Mouse (Mus musculus): ENCODE results near the gene Mbl1. TPM values are rescaled to one million over a fixed set of nuclear protein-coding genes. Genes with fewer than 3 reads are reported as not detected.

The Mbl1 gene
- polyA plus RNA-seq (2021): not detected

DNA sequence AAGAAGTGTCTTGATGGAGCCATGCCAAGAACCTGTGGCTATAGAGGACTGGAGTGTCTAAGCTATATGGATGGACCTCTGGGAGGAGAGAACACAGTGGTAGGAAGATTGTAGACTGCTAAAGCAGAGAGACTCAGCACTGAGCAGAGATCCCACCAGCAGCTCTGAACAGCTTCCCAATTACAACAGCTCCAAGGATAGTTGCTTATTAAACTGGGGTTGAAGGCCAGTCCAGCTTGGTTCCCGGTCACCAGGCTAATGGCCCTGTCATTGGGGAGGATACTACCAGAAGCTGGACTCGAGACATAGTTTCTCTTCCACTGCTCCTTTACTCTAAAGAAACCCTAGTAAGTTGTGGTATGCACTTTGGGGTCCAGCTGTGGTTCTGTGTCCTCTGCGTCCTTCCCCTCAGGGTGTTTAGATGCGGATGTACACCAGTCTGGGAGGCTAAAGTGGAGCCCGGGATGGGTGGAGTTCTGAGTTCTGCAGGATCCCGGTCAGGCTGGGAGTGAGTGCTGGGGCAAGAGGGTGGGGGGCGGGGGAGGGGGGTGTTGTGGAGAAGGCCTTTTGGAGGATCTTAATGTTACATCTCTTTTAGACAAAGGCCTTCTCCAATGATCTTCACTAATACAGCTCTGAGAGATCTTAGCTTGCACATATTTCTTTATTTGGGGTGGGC is at the start of gene Mbl1:
Gene Mbl1, plus strand, starts transcription at position 239 of the 679 bp plus-strand sequence.
- in situ Hi-C loops (cut with MboI; ENCODE audit: low pct_unique_long_range_greater_than_20kb): no loop called here
- no peak for TF ChIP-seq CTCF (IDR thresholded peaks at IDR 0.05)
- H3K27me3 ChIP-seq: peaks cover 44% of the 10 kb centered on the region
- ChIA-PET CTCF (no interaction called here), POLR2A (interaction anchor here (0.5 kb wide), 1 partner anchor 11 kb away, joined by 5 read pairs; no protein-coding TSS in a partner anchor)
- ATAC-seq (no peak), DNase-seq (ENCODE audit: low read depth, low spot score) (no peak)

DNA sequence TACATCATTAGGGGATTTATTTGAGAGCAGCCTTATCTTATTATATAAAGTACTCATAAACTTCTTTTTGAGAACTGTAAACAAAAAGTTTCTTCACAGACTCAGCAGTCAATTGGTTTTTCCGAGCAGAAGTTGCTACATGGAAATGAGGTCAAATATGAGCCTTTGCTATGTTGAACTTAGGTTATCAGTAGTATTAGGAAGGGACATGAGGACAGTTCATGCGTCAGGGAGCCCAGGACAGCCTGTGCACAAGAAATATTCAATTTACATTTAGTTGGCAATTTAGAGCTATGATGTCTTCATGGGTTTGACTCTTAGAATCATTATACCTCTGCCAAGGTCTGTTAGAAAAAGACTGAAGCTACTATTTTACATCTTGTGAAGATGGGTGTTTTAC is 49.0 kb upstream of the Mbl1 start:
- ChIA-PET CTCF (interaction anchor here (0.7 to 1.8 kb wide), 3 partner anchors 8 to 1484 kb away, joined by 3 to 5 read pairs (median 3); no protein-coding TSS in a partner anchor), POLR2A (no interaction called here)
- TF ChIP-seq CTCF (IDR thresholded peaks at IDR 0.05): no peak
- ATAC-seq (no peak), DNase-seq (ENCODE audit: low read depth, low spot score) (no peak)
- peaks cover 39% of the 10 kb centered on the region for H3K27me3 ChIP-seq
- in situ Hi-C loops (cut with MboI; ENCODE audit: low pct_unique_long_range_greater_than_20kb): no loop called here

DNA sequence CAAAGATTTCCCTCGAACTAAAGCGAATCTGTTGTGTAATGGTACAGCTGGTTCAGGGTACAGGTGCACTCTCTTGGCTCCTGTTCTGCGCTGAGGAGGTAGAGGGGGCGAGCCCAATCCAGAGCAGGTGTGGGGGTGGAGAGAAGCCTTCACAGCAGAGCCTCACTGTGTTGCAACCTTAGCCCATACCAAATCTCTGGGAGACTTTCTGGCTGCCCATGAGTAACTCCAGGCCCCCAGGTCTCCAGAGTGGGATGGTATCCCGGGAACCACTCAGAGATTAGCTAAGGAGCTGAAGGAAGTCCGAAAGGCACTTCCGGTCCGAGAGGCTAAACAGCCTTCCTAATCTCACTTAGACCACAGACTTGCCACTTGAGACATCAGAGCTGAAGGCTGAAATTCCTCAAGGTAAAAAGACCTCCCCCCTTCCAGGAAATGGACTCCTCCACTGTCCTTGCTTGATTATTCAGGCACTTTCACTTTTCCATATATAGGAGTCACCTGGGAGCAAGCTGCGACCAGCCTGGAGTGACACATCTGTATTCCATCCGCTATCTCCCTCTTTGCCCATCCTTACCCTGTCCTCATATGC is 46.3 kb upstream of the Mbl1 start, which contains the start of gene Mat1a:
Gene Mat1a, plus strand, starts transcription at position 183 of the 592 bp plus-strand sequence.
- in situ Hi-C loops (cut with MboI; ENCODE audit: low pct_unique_long_range_greater_than_20kb): no loop called here
- H3K27me3 ChIP-seq: peaks cover 57% of the 10 kb centered on the region
- no peak for DNase-seq (ENCODE audit: low read depth, low spot score)
- no peak for ATAC-seq
- ChIA-PET POLR2A (interaction anchor here (0.6 kb wide), 1 partner anchor 420 kb away, joined by 4 read pairs; no protein-coding TSS in a partner anchor), CTCF (interaction anchor here (2.4 kb wide), 1 partner anchor 11 kb away, joined by 7 read pairs; no protein-coding TSS in a partner anchor)
- TF ChIP-seq CTCF (IDR thresholded peaks at IDR 0.05): no peak

DNA sequence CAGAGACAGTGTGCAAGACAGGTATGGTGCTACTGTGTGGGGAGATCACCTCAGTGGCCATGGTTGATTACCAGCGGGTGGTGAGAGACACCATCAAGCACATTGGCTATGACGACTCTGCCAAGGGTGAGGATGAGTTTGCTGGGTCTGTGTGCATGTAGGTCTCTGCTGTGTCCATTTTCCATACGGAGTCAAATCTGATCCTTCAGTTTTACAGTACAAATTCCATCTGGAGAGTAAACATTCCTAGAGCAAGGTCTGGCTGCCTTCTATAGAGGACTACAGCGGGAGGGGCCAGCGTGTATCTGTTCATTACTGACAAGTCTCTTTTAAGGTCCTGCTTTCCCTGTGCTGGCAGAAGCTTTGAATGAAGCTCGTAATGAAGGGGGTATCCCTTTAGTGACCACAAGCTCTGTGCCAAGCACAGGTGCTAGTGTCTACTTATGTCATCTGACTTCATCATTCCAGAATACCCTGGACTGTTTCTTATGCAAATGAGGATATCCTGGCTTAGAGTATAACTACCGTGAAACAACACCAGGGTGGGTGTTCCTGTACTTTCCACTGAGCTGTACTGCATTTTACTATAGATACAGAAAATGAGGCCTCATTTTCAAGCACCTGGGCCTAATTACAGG is 40.1 kb upstream of the Mbl1 start:
- CTCF ChIA-PET: interaction anchor here (1.0 kb wide), 1 partner anchor 54 kb away, joined by 3 read pairs; no protein-coding TSS in a partner anchor
- POLR2A ChIA-PET: no interaction called here
- in situ Hi-C loops (cut with MboI; ENCODE audit: low pct_unique_long_range_greater_than_20kb): no loop called here
- no peak for TF ChIP-seq CTCF (IDR thresholded peaks at IDR 0.05)
- no peak for DNase-seq (ENCODE audit: low read depth, low spot score)
- no peak for ATAC-seq
- peaks cover 41% of the 10 kb centered on the region for H3K27me3 ChIP-seq

DNA sequence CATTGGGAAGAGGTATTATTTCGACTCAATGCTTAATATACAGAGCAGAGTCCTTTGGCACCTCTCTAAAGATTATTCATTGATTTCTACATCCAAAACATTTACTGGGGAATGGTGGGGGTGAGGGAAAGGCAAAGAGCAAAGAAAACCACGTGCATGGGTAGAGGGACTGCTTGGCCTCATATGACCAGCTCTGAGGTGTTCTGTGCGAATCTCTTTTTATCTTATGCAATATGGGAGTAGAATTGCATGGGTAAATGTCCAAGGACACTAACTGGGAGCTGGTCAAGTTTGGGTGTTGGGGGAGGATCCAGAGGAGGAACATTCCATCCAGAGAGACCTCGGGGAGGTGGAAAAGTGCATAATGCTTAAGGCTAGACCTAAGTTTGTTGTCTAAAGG is 38.3 kb upstream of the Mbl1 start:
- TF ChIP-seq CTCF (IDR thresholded peaks at IDR 0.05): no peak
- ATAC-seq (no peak), DNase-seq (ENCODE audit: low read depth, low spot score) (no peak)
- in situ Hi-C loops (cut with MboI; ENCODE audit: low pct_unique_long_range_greater_than_20kb): no loop called here
- peaks cover 45% of the 10 kb centered on the region for H3K27me3 ChIP-seq
- POLR2A ChIA-PET: no interaction called here
- CTCF ChIA-PET: no interaction called here

DNA sequence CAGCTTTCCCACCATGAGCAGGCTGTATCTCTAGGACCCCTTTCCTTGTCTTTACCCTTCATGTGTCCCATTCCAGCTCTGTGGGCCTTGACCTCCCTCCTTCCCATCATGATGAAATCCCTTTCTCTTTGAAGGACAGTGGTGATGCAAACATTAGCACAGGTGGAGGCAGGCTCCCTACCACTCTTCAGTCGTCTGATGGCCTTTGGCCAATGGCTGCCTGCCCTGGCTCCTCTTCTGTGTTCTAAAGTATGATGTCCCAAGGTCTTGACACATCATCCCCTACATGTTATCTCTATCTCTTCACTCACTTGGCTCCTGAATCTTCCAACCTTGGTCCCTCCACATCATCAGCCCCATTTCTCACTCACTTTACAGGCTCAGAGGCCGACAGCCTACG is 35.0 kb upstream of the Mbl1 start:
- in situ Hi-C loops (cut with MboI; ENCODE audit: low pct_unique_long_range_greater_than_20kb): no loop called here
- ChIA-PET CTCF (interaction anchor here (1.1 kb wide), 1 partner anchor 14 kb away, joined by 5 read pairs; no protein-coding TSS in a partner anchor), POLR2A (no interaction called here)
- H3K27me3 ChIP-seq: peaks cover 35% of the 10 kb centered on the region
- no peak for ATAC-seq
- DNase-seq (ENCODE audit: low read depth, low spot score): no peak
- TF ChIP-seq CTCF (IDR thresholded peaks at IDR 0.05): no peak

DNA sequence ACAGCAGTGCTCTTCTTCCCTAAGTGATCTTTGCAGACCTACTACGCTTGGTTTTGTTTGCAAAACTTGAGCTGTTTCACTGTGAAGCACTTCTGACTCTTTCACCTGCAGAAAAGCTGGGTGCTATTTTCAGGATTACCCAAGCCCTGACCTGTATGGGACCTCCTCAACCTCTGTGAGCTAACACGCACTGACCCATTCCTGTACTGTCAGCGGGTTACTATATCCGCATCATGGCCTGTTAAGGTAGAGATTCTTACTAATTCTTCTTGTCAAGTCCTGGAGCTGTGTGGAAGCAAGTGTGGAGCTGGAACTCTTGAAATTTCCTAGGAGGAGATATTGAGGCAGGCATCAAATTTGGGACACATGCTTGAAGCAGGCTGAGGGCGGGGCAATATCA is 26.6 kb upstream of the Mbl1 start:
- in situ Hi-C loops (cut with MboI; ENCODE audit: low pct_unique_long_range_greater_than_20kb): no loop called here
- peaks cover 50% of the 10 kb centered on the region for H3K27me3 ChIP-seq
- ChIA-PET POLR2A (interaction anchor here (0.6 kb wide), 1 partner anchor 81 kb away, joined by 4 read pairs; no protein-coding TSS in a partner anchor), CTCF (no interaction called here)
- DNase-seq (ENCODE audit: low read depth, low spot score) (no peak), ATAC-seq (no peak)
- no peak for TF ChIP-seq CTCF (IDR thresholded peaks at IDR 0.05)

DNA sequence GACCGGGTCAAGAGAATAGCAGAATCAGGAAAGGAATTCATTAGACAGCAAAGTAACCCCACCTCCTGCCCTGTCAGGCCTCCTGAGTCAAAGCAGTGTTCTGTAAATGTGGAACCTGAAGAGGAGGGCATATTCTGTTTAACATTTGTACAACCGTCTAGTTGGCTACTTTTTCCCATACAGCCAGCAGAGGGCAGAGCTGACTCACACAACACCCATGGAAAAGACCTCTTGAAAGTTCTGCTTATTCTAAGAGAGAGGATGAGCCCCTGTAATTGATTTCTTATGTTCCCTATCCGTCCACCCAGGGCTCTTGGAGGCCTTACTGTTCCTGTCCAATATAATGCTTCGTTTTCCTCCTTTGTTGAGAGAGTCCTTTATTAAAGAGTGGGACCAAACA is 23.3 kb upstream of the Mbl1 start:
- DNase-seq (ENCODE audit: low read depth, low spot score) (no peak), ATAC-seq (no peak)
- CTCF ChIA-PET: interaction anchor here (1.1 kb wide), 1 partner anchor 29 kb away, joined by 4 read pairs; no protein-coding TSS in a partner anchor
- in situ Hi-C loops (cut with MboI; ENCODE audit: low pct_unique_long_range_greater_than_20kb): no loop called here
- POLR2A ChIA-PET: no interaction called here
- H3K27me3 ChIP-seq: peaks cover 63% of the 10 kb centered on the region
- TF ChIP-seq CTCF (IDR thresholded peaks at IDR 0.05): peak; percentile 67

DNA sequence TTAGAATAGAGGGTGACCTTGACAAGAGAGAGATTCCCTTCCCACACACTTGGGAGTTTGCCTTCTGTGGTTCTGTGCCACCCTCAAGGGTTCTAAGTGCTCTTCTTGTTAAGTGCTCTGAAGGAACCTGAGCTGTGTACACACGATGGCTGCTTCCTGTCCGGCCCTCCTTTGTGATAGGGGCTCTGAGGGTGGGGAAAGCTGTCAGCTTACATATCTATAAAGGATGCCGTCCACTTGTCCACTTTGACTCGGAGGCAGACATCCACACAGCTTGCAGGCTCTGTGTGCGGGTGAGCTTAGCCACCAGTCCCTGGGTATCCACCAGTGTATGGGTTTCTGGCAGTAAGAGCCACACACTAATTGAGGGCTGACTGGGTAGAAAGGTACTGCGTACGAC is 19.7 kb upstream of the Mbl1 start, which contains the start of gene Sftpa1:
Gene Sftpa1, plus strand, starts transcription at position 243 of the 400 bp plus-strand sequence.
- CTCF ChIA-PET: no interaction called here
- in situ Hi-C loops (cut with MboI; ENCODE audit: low pct_unique_long_range_greater_than_20kb): no loop called here
- no peak for DNase-seq (ENCODE audit: low read depth, low spot score)
- POLR2A ChIA-PET: no interaction called here
- ATAC-seq: no peak
- TF ChIP-seq CTCF (IDR thresholded peaks at IDR 0.05): no peak
- H3K27me3 ChIP-seq: peaks cover 54% of the 10 kb centered on the region

DNA sequence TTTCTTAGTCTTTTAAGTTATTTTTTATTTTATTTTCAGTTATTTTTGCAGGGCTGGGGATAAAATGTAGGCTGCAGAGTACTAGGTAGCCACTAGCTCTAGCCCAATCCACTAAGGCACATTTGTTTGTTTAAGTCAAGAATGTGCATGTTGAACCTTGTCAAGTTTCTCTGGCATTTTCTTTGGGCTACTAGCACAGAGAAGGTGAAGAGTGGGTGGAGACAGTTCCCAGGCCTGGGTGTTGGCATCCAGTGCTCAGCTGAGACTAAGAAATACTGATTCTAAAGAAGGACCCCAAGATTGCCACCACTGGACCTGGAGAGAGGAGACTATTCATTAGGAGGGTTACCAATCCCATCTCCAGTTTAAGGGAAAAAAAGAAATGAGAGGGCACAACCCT is 14.3 kb upstream of the Mbl1 start:
- POLR2A ChIA-PET: no interaction called here
- DNase-seq (ENCODE audit: low read depth, low spot score) (no peak), ATAC-seq (no peak)
- CTCF ChIA-PET: no interaction called here
- in situ Hi-C loops (cut with MboI; ENCODE audit: low pct_unique_long_range_greater_than_20kb): no loop called here
- TF ChIP-seq CTCF (IDR thresholded peaks at IDR 0.05): no peak
- H3K27me3 ChIP-seq: peaks cover 36% of the 10 kb centered on the region

DNA sequence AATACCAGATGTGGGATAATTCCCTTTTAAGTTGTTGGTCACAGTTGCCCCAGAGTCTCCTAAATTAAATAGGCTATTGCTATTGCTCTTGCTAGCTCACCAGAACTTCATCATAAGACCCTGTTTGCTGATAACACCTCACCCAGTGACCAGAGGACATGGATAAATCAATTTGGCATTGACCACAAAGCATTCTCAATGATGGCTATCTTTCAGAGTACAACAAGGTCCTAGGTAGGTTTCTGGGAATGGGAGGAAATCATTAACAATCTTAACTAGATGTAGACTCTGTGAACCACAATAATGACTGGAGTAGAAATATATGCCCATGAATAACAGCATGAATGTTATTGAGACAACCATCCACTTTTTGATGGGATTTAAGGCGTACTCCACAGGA is 10.6 kb upstream of the Mbl1 start:
- in situ Hi-C loops (cut with MboI; ENCODE audit: low pct_unique_long_range_greater_than_20kb): no loop called here
- ATAC-seq (no peak), DNase-seq (ENCODE audit: low read depth, low spot score) (no peak)
- peaks cover 9% of the 10 kb centered on the region for H3K27me3 ChIP-seq
- CTCF ChIA-PET: no interaction called here
- POLR2A ChIA-PET: interaction anchor here (0.5 kb wide), 1 partner anchor 1663 kb away, joined by 3 read pairs; no protein-coding TSS in a partner anchor
- no peak for TF ChIP-seq CTCF (IDR thresholded peaks at IDR 0.05)
